Mouse (Mus musculus) MEL (cell line): ENCODE measurements at regions not wholly inside any gene's neighbourhood (a gene's known extent, or its start where the extent isn't known, plus 50 kb on each side); places are given as distances from the start of the nearest gene placed in this dataset.

ENCODE experiments used
- DNase-seq: peaks from one replicate; pipeline ENCODE4 v3.0.0; 2011; ENCODE audit warnings: low read depth, low spot score
- H3K27ac ChIP-seq: 2 replicates; pipeline ENCODE4 v1.5.1; 2012; ENCODE audit warnings: low read depth, mild to moderate bottlenecking, control low read depth, low read length, moderate library complexity; ENCODE audit not compliant: control insufficient read depth
- H3K27me3 ChIP-seq, 2 experiments: fragments of 150-350 bp in 1 of 2; sonication (generic) in 1 of 2; 2 replicates each; pipeline ENCODE4 v1.6.1; 2012; ENCODE audit warnings: low read length in 2 of 2, mild to moderate bottlenecking in 2 of 2, improper control_type of control experiment in 1 of 2, moderate library complexity in 1 of 2; ENCODE audit not compliant: insufficient read depth in 2 of 2, control insufficient read depth in 1 of 2
- H3K36me3 ChIP-seq, 2 experiments: 2 replicates each; pipeline ENCODE4 v1.6.1; 2012 to 2014; ENCODE audit warnings: low read length in 2 of 2, improper control_type of control experiment in 1 of 2, inconsistent platforms in 1 of 2, mild to moderate bottlenecking in 1 of 2; ENCODE audit not compliant: insufficient read depth in 2 of 2, control insufficient read depth in 1 of 2
- H3K4me1 ChIP-seq, 2 experiments: fragments of 150-350 bp in 1 of 2; sonication (generic) in 1 of 2; 2 replicates each; pipeline ENCODE4 v1.6.1; 2012; ENCODE audit warnings: low read length in 2 of 2, improper control_type of control experiment in 1 of 2, mild to moderate bottlenecking in 1 of 2; ENCODE audit not compliant: insufficient read depth in 2 of 2, control insufficient read depth in 1 of 2
- H3K4me3 ChIP-seq, 2 experiments: fragments of 150-350 bp in 1 of 2; sonication (generic) in 1 of 2; 2 replicates each; pipeline ENCODE4 v1.5.1; 2012; ENCODE audit warnings: low read depth in 2 of 2, low read length in 2 of 2, mild to moderate bottlenecking in 2 of 2, moderate library complexity in 2 of 2, control low read depth in 1 of 2, improper control_type of control experiment in 1 of 2; ENCODE audit not compliant: control insufficient read depth in 1 of 2, insufficient read depth in 1 of 2
- H3K79me2 ChIP-seq: 2 replicates; pipeline ENCODE4 v1.6.1; 2012; ENCODE audit warnings: mild to moderate bottlenecking, low read length, moderate library complexity; ENCODE audit not compliant: control insufficient read depth, poor library complexity, insufficient read depth
- H3K9ac ChIP-seq: 2 replicates; pipeline ENCODE4 v1.6.1; 2012; ENCODE audit warnings: low read depth, mild to moderate bottlenecking, control low read depth, low read length, moderate library complexity; ENCODE audit not compliant: control insufficient read depth, poor library complexity, severe bottlenecking
- H3K9me3 ChIP-seq: fragments of 150-350 bp; sonication (generic); replicated peaks from 2 replicates; pipeline ENCODE4 v1.6.1; 2012; ENCODE audit warnings: mild to moderate bottlenecking, low read length, improper control_type of control experiment, moderate library complexity; ENCODE audit not compliant: insufficient read depth
- CTCF ChIP-seq, 3 experiments: IDR thresholded peaks in 2 of 3; conservative IDR thresholded peaks in 1 of 3; 2 replicates each; pipeline ENCODE4 v1.5.1; 2011 to 2012; ENCODE audit warnings: low read length in 3 of 3, low read depth in 2 of 3, mild to moderate bottlenecking in 2 of 3, improper control_type of control experiment in 1 of 3, inconsistent platforms in 1 of 3, mixed read lengths in 1 of 3, moderate library complexity in 1 of 3; ENCODE audit not compliant: control insufficient read depth in 1 of 3, insufficient read depth in 1 of 3, poor library complexity in 1 of 3, severe bottlenecking in 1 of 3
- EP300 ChIP-seq, 2 experiments: IDR thresholded peaks; 2 replicates each; pipeline ENCODE4 v1.6.1; 2011; ENCODE audit warnings: improper control_type of control experiment in 2 of 2, low read length in 2 of 2, low read depth in 1 of 2, mild to moderate bottlenecking in 1 of 2
- GATA1 ChIP-seq: IDR thresholded peaks from 2 replicates; pipeline ENCODE4 v1.6.1; 2011; ENCODE audit warnings: low read depth, low read length, improper control_type of control experiment
- HCFC1 ChIP-seq: IDR thresholded peaks from 2 replicates; pipeline ENCODE4 v1.6.1; 2012; ENCODE audit warnings: low read depth, mild to moderate bottlenecking, inconsistent platforms, low read length, improper control_type of control experiment, moderate library complexity
- NRF1 ChIP-seq: IDR thresholded peaks from 2 replicates; pipeline ENCODE4 v1.6.1; 2014; ENCODE audit warnings: low read depth, mild to moderate bottlenecking, inconsistent platforms, low read length, improper control_type of control experiment, moderate library complexity; ENCODE audit not compliant: poor library complexity, insufficient read depth, severe bottlenecking
- POLR2AphosphoS2 ChIP-seq: IDR thresholded peaks from 2 replicates; pipeline ENCODE4 v1.6.1; 2011; ENCODE audit warnings: low read length, improper control_type of control experiment
- RCOR1 ChIP-seq: IDR thresholded peaks from 2 replicates; pipeline ENCODE4 v1.6.1; 2012; ENCODE audit warnings: low read depth, mild to moderate bottlenecking, inconsistent platforms, low read length, improper control_type of control experiment
- SMC3 ChIP-seq: IDR thresholded peaks from 2 replicates; pipeline ENCODE4 v1.6.1; 2011; ENCODE audit warnings: low read depth, low read length, improper control_type of control experiment
- TCF12 ChIP-seq: IDR thresholded peaks from 2 replicates; pipeline ENCODE4 v1.6.1; 2014; ENCODE audit warnings: low read depth, mild to moderate bottlenecking, inconsistent platforms, low read length, improper control_type of control experiment, moderate library complexity
- USF2 ChIP-seq, 2 experiments: IDR thresholded peaks; 2 replicates each; pipeline ENCODE4 v1.6.1; 2011 to 2012; ENCODE audit warnings: improper control_type of control experiment in 2 of 2, low read length in 2 of 2, borderline replicate concordance in 1 of 2, inconsistent platforms in 1 of 2, low read depth in 1 of 2, mild to moderate bottlenecking in 1 of 2; ENCODE audit not compliant: insufficient read depth in 1 of 2
- ZKSCAN1 ChIP-seq: IDR thresholded peaks from 2 replicates; pipeline ENCODE4 v1.6.1; 2012; ENCODE audit warnings: low read depth, mild to moderate bottlenecking, inconsistent platforms, low read length, improper control_type of control experiment, moderate library complexity

DNA sequence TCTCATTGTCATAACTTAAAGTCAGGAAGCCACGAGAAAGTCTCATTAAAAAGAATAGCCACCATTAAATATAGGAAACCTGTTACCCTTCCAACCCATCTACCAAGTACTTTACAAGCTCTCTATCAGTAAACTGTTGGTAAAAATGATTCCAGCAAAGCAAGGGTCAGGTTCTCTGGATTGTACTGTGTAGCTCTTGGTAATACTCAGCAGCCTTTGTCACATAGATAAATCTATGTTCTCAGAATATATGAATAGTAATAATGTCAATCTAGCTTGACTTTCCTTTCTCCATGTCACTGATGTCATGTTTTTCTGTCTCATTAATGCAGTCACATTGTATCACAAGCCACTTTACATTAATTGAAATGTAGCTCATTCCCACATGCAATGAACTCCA lies 561.8 kb downstream of the Tecrl start:
- H3K27me3 ChIP-seq = no peaks in the 10 kb centered on the region
- no peaks in the 10 kb centered on the region for H3K9me3 ChIP-seq
- H3K9ac ChIP-seq = no peak overlapping the region
- TF ChIP-seq EP300 (IDR thresholded peaks at IDR 0.05; ENCODE audit: low read depth in 1 of 2, low read length in 2 of 2) (no peak), TCF12 (no peak), CTCF (IDR thresholded peaks at IDR 0.05 in 2 of 3, conservative IDR thresholded peaks at IDR 0.05 in 1 of 3; ENCODE audit: control insufficient read depth in 1 of 3, insufficient read depth in 1 of 3, low read depth in 2 of 3, low read length in 3 of 3, poor library complexity in 1 of 3, severe bottlenecking in 1 of 3) (no peak), ZKSCAN1 (no peak), RCOR1 (no peak), USF2 (IDR thresholded peaks at IDR 0.05; ENCODE audit: borderline replicate concordance in 1 of 2, insufficient read depth in 1 of 2, low read depth in 1 of 2, low read length in 2 of 2) (no peak), NRF1 (no peak), GATA1 (no peak), SMC3 (no peak), POLR2AphosphoS2 (no peak), HCFC1 (no peak)
- no peaks in the 10 kb centered on the region for H3K36me3 ChIP-seq
- no peak for DNase-seq
- H3K4me1 ChIP-seq = no peaks in the 10 kb centered on the region
- H3K79me2 ChIP-seq = no peaks in the 10 kb centered on the region
- no peak overlapping the region for H3K27ac ChIP-seq
- H3K4me3 ChIP-seq = no peak overlapping the region
